7 mouse cellular contexts compared by ENCODE assay signal in the genomic region with DNA sequence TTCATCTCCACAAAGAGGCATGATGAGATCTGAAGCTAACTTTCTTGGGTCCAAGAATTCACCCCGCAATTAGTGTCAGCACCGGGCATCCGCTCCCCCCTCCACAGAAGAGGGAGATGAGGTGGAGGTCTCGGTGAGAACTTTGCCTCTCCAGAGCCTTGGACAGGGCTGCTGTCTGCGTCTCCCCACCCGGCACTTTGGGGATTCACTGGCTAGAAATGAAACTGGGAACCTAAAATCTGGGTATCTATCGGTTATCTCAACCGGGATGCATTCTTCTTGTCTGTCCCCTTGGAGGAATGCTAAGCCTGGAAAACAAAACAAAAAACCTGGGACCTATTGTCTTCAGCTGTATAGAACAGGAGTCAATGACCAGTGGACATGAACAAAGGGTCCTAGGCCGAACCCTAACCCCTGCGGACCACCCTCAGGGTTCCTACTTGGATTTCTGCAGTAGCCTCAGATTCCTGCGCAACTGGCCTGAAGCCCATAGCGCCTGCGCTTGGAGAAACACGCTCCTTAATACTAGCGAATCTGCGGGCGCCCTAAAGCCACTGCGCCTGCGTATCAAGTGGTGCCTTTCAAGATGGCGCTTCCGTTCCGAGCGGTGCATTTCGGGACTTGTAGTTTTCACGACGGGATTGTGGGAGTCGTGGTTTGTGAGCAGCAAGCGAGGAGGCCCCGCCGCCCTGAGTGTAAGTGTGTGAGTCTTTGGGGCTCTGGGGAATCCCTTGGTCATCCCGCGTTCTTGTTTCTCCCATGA. TPM values are rescaled to one million over a fixed set of nuclear protein-coding genes. Genes with fewer than 3 reads are reported as not detected.
DNase-seq lines count a peak whose midpoint lies in the region; ATAC-seq lines count a peak whose summit lies in the region.

A gene (plus strand): TSS at position 638 of the 763 bp plus-strand sequence.

- H3K4me1 ChIP-seq in embryonic facial prominence, embryonic 11.5 days (ENCODE audit: control insufficient read depth, insufficient read depth, low read length) = no peaks in the 10 kb centered on the region
- peaks cover 41% of the 10 kb centered on the region for H3K4me1 ChIP-seq in limb, embryonic 10.5 days
- peaks cover 27% of the 10 kb centered on the region for H3K4me1 ChIP-seq in midbrain, embryonic 13.5 days (replicated peaks)

- WGBS in embryonic facial prominence, embryonic 11.5 days = 9% methylated on average over 32 of the region's 32 CpGs
- 10% methylated on average over 32 of the region's 32 CpGs for WGBS in limb, embryonic 10.5 days
- 8% methylated on average over 32 of the region's 32 CpGs for WGBS in midbrain, embryonic 13.5 days

- no peaks in the 10 kb centered on the region for H3K36me3 ChIP-seq in embryonic facial prominence, embryonic 11.5 days (replicated peaks; ENCODE audit: control insufficient read depth, insufficient read depth, low read depth, low read length)
- peaks cover 4% of the 10 kb centered on the region; the same call in 1 of the 2 replicates for H3K36me3 ChIP-seq in limb, embryonic 10.5 days
- peaks cover 5% of the 10 kb centered on the region for H3K36me3 ChIP-seq in midbrain, embryonic 13.5 days

- peak within 1 kb of the TSS; percentile 77 for H3K9ac ChIP-seq in embryonic facial prominence, embryonic 11.5 days (replicated peaks; ENCODE audit: low read length)
- peak within 1 kb of the TSS; percentile 83 for H3K9ac ChIP-seq in midbrain, embryonic 13.5 days (replicated peaks)

- ATAC-seq in embryonic facial prominence, embryonic 11.5 days (replicated peaks; ENCODE audit: insufficient number of reproducible peaks, low FRiP score, low TSS enrichment, low read depth) = peak; percentile 90
- peak; percentile 94 for ATAC-seq in granulocyte monocyte progenitor cell, adult 5-6 weeks (replicated peaks; ENCODE audit: poor library complexity, severe bottlenecking)
- peak; percentile 96 for ATAC-seq in midbrain, embryonic 13.5 days

- peak within 1 kb of the TSS; percentile 47 for H3K4me2 ChIP-seq in embryonic facial prominence, embryonic 11.5 days (ENCODE audit: low read depth, low read length)
- H3K4me2 ChIP-seq in midbrain, embryonic 13.5 days (replicated peaks) = peak within 1 kb of the TSS; percentile 72

- H3K27me3 ChIP-seq in embryonic facial prominence, embryonic 11.5 days (ENCODE audit: control insufficient read depth, insufficient read depth, low read length) = no peaks in the 10 kb centered on the region
- H3K27me3 ChIP-seq in limb, embryonic 10.5 days (ENCODE audit: low read depth, poor library complexity, severe bottlenecking) = no peaks in the 10 kb centered on the region
- H3K27me3 ChIP-seq in midbrain, embryonic 13.5 days = no peaks in the 10 kb centered on the region

- peak within 1 kb of the TSS; percentile 61 for H3K4me3 ChIP-seq in embryonic facial prominence, embryonic 11.5 days (ENCODE audit: low read depth, low read length)
- H3K4me3 ChIP-seq in limb, embryonic 10.5 days = peak within 1 kb of the TSS; percentile 72
- H3K4me3 ChIP-seq in midbrain, embryonic 13.5 days (replicated peaks) = peak within 1 kb of the TSS; percentile 68

- no peak within 1 kb of the TSS for H3K27ac ChIP-seq in embryonic facial prominence, embryonic 11.5 days (replicated peaks; ENCODE audit: low read depth, low read length)
- H3K27ac ChIP-seq in limb, embryonic 10.5 days = peak within 1 kb of the TSS; percentile 90
- peak within 1 kb of the TSS; percentile 80 for H3K27ac ChIP-seq in midbrain, embryonic 13.5 days

- DNase-seq in adrenal gland, postnatal 14 days = peak; percentile 96
- peak; percentile 100 for DNase-seq in embryonic facial prominence, embryonic 11.5 days (ENCODE audit: low spot score)
- peak; percentile 94 for DNase-seq in kidney, adult 11 months
- peak; percentile 95 for DNase-seq in limb, embryonic 10.5 days (ENCODE audit: low spot score)
- DNase-seq in spleen, adult 12 weeks (ENCODE audit: low spot score) = peak; percentile 87

- no peaks in the 10 kb centered on the region for H3K9me3 ChIP-seq in embryonic facial prominence, embryonic 11.5 days (replicated peaks; ENCODE audit: control insufficient read depth, low read length)
- H3K9me3 ChIP-seq in limb, embryonic 10.5 days (replicated peaks) = no peaks in the 10 kb centered on the region
- no peaks in the 10 kb centered on the region for H3K9me3 ChIP-seq in midbrain, embryonic 13.5 days

RNA-seq across cellular contexts. Expression of the gene that starts here (rescaled TPM):
- total RNA-seq in adrenal gland, postnatal 14 days (2021) = 63.6 and 68.8 TPM in 2 replicates
- 117 and 134 TPM in 2 replicates for polyA plus RNA-seq in embryonic facial prominence, embryonic 11.5 days (2014; fragmentation: Nextera tagmentation; extraction: Ambion mirVana)
- total RNA-seq in granulocyte monocyte progenitor cell, adult 5-6 weeks (2014; fragmentation: Nextera tagmentation) = 100 and 115 TPM in 2 replicates
- total RNA-seq in granulocyte monocyte progenitor cell, adult 5-6 weeks (2017) = 120 and 157 TPM in 2 replicates
- polyA plus RNA-seq in limb, embryonic 10.5 days (2016; fragmentation: Nextera tagmentation; extraction: Ambion mirVana) = 112 and 114 TPM in 2 replicates
- polyA plus RNA-seq in midbrain, embryonic 13.5 days (2015; fragmentation: Nextera tagmentation; extraction: Ambion mirVana) = 94.2 and 109 TPM in 2 replicates
